Mouse (Mus musculus) stomach, embryonic 15.5 days (tissue): Measurements from ENCODE around the gene Nat8f4. TPM values are rescaled to one million over a fixed set of nuclear protein-coding genes. Genes with fewer than 3 reads are reported as not detected.
"Not testable (repeated sequence)": the region's sequence is repeated elsewhere in the genome, so short reads cannot be mapped to it uniquely, and the experiment has no call there.

Experiments used
- ATAC-seq: fragments of 200-750 bp; cut with Nextera tagmentation; 2 replicates; pipeline ENCODE4 v1.8.0; 2017; ENCODE audit warnings: low read depth, moderate number of reproducible peaks, moderate TSS enrichment; ENCODE audit not compliant: insufficient read depth, low FRiP score
- H3K27ac ChIP-seq: fragments of 300-500 bp; sonication (generic); 2 replicates; pipeline ENCODE4 v1.5.1; 2015; ENCODE audit warnings: mild to moderate bottlenecking, inconsistent platforms
- H3K27me3 ChIP-seq: fragments of 300-500 bp; sonication (generic); replicated peaks from 2 replicates; pipeline ENCODE4 v1.6.1; 2015; ENCODE audit warnings: inconsistent platforms
- H3K36me3 ChIP-seq: fragments of 300-500 bp; sonication (generic); 2 replicates; pipeline ENCODE4 v1.6.1; 2015; ENCODE audit warnings: inconsistent platforms
- H3K4me1 ChIP-seq: fragments of 300-500 bp; sonication (generic); 2 replicates; pipeline ENCODE4 v1.6.1; 2015; ENCODE audit warnings: inconsistent platforms
- H3K4me2 ChIP-seq: fragments of 300-500 bp; sonication (generic); 2 replicates; pipeline ENCODE4 v1.6.1; 2015; ENCODE audit warnings: mild to moderate bottlenecking, inconsistent platforms
- H3K4me3 ChIP-seq: fragments of 300-500 bp; sonication (generic); replicated peaks from 2 replicates; pipeline ENCODE4 v1.5.1; 2015; ENCODE audit warnings: inconsistent platforms
- H3K9ac ChIP-seq: fragments of 300-500 bp; sonication (generic); 2 replicates; pipeline ENCODE4 v1.6.1; 2015; ENCODE audit warnings: inconsistent platforms
- H3K9me3 ChIP-seq: fragments of 300-500 bp; sonication (generic); 2 replicates; pipeline ENCODE4 v1.6.1; 2016; ENCODE audit warnings: inconsistent platforms
- WGBS: fragments of 180-500 bp; shearing (Covaris S2); methylation state at CpG from one replicate; pipeline ENCODE4 v1.1.7; 2015; 5-methylcytosine and 5-hydroxymethylcytosine counted together
- polyA plus RNA-seq: library from polyadenylated mRNA; unstranded; fragments of >200 nt; fragmentation: Nextera tagmentation; extraction: Ambion mirVana; gene quantifications from 2 replicates; pipeline ENCODE4 v1.2.1, GENCODE M21; 2015

The Nat8f4 gene
- polyA plus RNA-seq = 3.7 and 4.1 TPM in 2 replicates

DNA sequence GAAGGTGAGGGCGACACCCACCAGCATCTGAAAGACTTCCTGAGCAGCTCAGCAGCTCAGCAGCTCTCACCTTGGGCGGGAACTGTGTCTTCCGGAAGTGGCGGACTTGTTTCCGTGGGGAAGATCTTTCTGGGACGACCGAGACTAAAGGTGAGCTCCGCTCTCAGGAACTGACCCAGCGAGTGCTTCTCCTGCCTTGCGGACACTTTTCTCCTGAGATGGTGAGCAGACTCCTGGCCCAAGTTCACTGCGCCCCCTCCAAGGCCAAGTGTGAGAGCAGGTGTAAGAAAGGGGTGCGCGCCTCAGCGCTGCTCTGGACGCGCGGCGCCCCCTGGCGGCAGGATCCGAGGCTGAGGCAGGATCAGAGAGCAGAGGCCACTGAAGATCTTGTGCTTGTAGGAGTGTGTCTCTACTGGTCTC, at the start of gene Nat8f4:
Gene Nat8f4 (minus strand): TSS at position 243 of the 420 bp plus-strand sequence.
- H3K36me3 ChIP-seq, H3K9me3 ChIP-seq, H3K9ac ChIP-seq, H3K27ac ChIP-seq, H3K27me3 ChIP-seq, H3K4me1 ChIP-seq: not testable (repeated sequence)
- 11% methylated on average over 20 of the region's 20 CpGs for WGBS
- ATAC-seq = peak; percentile 74; the same call in 1 of the 2 replicates
- Histone ChIP-seq H3K4me3 (peak within 1 kb of the TSS; percentile 34), H3K4me2 (peak within 1 kb of the TSS; percentile 44)

DNA sequence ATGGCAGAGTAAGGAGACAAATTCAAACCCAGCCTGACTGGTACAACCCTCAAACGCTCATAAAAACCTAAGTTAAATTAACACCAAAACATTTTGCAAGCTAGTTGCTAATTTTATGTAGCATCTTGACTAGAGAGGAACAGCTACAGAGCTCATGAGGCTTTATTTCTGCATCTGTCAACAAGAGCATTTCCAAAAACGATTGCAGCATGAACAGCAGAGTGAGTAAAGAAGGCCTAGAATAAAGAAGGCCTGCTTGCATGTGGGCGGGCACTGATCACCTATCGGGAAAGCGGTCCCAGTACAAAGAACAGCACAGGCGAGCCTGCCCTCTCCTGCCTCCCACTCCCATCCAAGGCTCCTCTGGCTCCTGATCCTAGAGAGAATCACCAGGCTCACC, 43.9 kb upstream of the Nat8f4 start:
- Histone ChIP-seq H3K9me3 (no peaks in the 10 kb centered on the region), H3K4me2 (no peak overlapping the region), H3K4me3 (no peak overlapping the region), H3K27ac (no peak overlapping the region), H3K4me1 (no peaks in the 10 kb centered on the region), H3K9ac (no peak overlapping the region), H3K27me3 (no peaks in the 10 kb centered on the region), H3K36me3 (peaks cover 59% of the 10 kb centered on the region)
- ATAC-seq = no peak
- 86% methylated on average over 6 of the region's 6 CpGs for WGBS

DNA sequence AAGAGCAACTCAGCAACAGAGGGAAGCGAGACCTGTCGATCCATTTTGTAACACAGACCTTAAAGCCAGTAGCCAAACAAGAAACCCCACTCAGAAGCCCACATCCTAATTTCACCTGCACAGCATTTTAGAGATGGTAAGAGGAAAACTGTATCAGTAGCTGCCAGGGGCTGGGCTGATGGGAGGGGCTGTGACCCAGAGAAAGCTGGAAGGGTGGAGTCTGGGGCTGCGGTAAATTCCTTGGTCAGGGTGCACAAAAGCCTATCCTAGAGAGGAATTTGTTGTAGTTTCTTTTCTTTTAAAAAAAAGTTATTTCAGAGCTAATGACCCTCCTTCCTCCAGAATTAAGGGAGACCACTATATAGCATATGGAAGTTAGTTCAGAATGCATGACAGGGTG, 37.8 kb upstream of the Nat8f4 start:
- no peak overlapping the region for H3K27ac ChIP-seq
- H3K9ac ChIP-seq = no peak overlapping the region
- peaks cover 36% of the 10 kb centered on the region for H3K36me3 ChIP-seq
- H3K27me3 ChIP-seq = no peaks in the 10 kb centered on the region
- H3K4me3 ChIP-seq = no peak overlapping the region
- WGBS = 89% methylated on average over 3 of the region's 3 CpGs
- no peak overlapping the region for H3K4me2 ChIP-seq
- ATAC-seq = no peak
- no peaks in the 10 kb centered on the region for H3K9me3 ChIP-seq
- H3K4me1 ChIP-seq = 0 out of 2 replicates have a peak, but pooled peaks cover 1% of the 10 kb centered on the region

DNA sequence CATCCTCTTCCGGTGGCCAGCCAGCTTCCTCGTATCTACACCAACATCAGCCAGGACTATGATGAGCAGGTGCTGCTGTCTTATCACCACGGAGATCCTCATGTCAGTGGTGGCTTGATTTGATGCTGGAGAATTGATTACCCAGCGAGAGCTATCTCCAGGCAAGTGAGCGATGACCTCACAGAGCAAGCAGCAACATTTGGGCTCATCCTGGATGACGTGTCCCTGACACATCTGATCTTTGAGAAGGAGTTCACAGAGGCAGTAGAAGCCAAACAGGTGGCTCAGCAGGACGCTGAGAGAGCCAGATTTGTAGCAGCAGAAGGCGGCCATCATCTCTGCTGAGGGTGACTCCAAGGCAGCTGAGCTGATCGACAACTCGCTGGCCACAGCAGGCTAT, 34.0 kb upstream of the Nat8f4 start:
- 70% methylated on average over 10 of the region's 10 CpGs for WGBS
- H3K9me3 ChIP-seq = no peaks in the 10 kb centered on the region

DNA sequence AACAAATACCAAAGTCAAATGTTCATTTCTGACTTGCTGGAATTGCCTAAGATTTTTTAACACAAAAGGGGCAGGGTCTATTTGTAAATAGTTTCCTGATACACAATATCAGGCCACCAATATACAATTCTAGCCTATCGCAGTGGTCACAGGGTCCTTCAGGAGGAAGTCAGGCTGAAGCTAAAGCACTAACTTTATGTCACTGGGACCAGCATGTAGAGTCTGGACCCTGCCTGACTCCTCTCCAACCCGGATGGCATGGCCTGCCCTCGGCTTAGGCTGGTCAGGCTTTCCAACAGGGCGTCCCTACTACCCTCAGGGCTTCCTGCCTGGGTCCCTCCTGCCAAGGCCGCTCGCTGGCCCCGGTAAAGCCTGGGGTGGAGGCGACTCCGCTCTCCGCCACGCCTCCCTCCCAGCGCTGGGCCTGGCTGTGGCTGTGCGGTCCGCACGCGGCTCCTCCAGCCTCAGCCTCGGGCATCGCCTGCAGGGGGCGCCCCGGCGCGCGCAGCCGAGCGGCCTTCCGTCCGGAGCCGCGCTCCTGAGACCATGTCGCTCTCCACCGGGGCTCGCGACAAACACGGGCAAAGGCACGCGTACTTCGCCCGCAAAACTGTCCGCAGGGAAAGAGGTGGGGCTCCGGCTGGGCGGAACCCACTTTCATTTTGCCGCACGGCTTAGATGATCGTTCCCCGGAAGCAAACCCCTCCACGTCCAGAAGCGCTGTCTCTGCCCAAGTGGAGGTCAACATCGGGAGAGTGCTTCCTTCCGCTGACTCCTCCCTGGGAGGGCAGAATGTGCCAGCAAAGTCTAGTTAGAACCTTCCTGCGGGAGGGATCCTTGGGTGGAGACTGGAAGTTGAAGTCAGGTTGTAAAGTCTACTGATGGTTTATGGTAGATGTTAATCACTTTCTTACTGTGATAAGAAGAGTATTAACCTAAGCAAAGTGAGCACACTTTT, 32.1 kb upstream of the Nat8f4 start:
- H3K9ac ChIP-seq = peak overlapping the region; percentile 50; the same call in 1 of the 2 replicates
- H3K4me2 ChIP-seq = peak overlapping the region; percentile 69
- peak; percentile 97 for ATAC-seq
- peak overlapping the region; percentile 63 for H3K27ac ChIP-seq
- WGBS = 2% methylated on average over 38 of the region's 50 CpGs
- not testable (repeated sequence) for H3K27me3 ChIP-seq, H3K9me3 ChIP-seq, H3K4me1 ChIP-seq, H3K36me3 ChIP-seq
- H3K4me3 ChIP-seq = peak overlapping the region; percentile 54

More for the DNA sequence above, 34.0 kb upstream of the Nat8f4 start:
- Histone ChIP-seq H3K36me3 (peaks cover 9% of the 10 kb centered on the region; the same call in 1 of the 2 replicates), H3K4me2 (no peak overlapping the region), H3K27me3 (no peaks in the 10 kb centered on the region), H3K9ac (no peak overlapping the region), H3K4me1 (0 out of 2 replicates have a peak, but pooled peaks cover 6% of the 10 kb centered on the region), H3K4me3 (no peak overlapping the region), H3K27ac (no peak overlapping the region)
- ATAC-seq = no peak

DNA sequence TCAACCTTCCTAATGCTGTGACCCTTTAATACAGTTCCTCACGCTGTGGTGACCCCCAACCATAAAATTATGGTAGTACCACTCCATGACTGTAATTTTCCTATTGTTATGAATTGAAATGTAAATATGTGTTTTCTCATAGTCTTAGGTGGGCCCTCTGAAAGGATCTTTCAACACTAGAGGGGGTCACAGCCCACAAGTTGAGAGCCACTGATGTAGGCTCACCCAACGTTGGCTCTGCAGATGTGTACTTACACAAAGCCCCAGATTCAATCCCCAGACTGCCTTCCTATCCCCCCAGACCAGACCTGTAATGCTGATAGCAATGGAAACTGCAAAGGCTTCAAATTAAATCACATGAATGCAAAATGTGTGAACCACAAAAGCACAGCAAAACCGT, 31.0 kb upstream of the Nat8f4 start:
- ATAC-seq = no peak

DNA sequence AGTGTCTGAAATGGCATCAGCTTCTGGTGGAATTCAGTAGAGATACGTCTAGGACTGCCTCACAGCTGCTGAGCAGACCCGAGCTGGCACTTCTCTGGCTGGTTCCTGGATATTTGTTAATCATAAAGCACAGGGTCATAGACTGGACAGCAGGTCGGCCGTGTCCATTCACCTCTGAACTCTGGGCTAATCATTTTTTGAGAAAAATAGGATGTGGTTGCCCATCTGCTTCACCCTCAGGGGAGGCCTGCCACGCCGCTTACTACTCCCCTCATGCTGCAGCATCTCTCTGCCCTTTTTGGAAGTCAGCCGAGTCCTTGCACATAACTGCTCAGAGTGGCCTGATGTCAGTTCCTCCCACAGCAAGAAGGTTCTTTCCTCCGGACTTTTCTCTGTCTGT, 29.4 kb upstream of the Nat8f4 start:
- WGBS = 79% methylated on average over 8 of the region's 8 CpGs
- H3K9me3 ChIP-seq = no peaks in the 10 kb centered on the region
- no peak for ATAC-seq

More for the DNA sequence above, 31.0 kb upstream of the Nat8f4 start:
- no peaks in the 10 kb centered on the region for H3K27me3 ChIP-seq
- H3K4me2 ChIP-seq = no peak overlapping the region
- H3K4me3 ChIP-seq = no peak overlapping the region
- no peak overlapping the region for H3K9ac ChIP-seq
- H3K4me1 ChIP-seq = 0 out of 2 replicates have a peak, but pooled peaks cover 6% of the 10 kb centered on the region
- H3K9me3 ChIP-seq = no peaks in the 10 kb centered on the region
- no peaks in the 10 kb centered on the region for H3K36me3 ChIP-seq
- no peak overlapping the region for H3K27ac ChIP-seq
- WGBS = 62% methylated on average over 3 of the region's 3 CpGs

DNA sequence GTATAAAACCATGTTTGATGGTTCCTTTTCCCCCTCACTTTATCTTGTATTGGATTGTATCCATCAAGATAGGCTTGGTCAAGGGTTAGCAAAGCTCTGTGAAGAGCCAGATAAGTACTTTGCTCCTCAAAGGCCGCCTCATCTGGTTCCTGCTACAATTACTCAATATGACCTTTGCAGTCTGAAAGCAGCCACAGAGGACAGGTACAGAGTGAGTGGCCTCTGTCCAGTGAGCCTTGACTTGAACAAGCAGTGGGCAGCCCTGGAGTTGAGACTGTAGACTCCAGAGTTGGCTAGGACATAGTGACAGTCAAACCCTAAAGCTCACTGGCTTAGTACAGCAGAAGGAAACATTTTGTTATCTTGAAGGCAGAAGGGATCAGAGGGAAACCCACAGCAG, 24.6 kb upstream of the Nat8f4 start:
- no peak for ATAC-seq
- H3K4me1 ChIP-seq = no peaks in the 10 kb centered on the region
- H3K9ac ChIP-seq = no peak overlapping the region
- H3K27ac ChIP-seq = no peak overlapping the region
- no peaks in the 10 kb centered on the region for H3K9me3 ChIP-seq
- no peaks in the 10 kb centered on the region for H3K27me3 ChIP-seq
- H3K36me3 ChIP-seq = peaks cover 27% of the 10 kb centered on the region
- 72% methylated on average over 1 of the region's 1 CpGs for WGBS
- H3K4me2 ChIP-seq = no peak overlapping the region
- H3K4me3 ChIP-seq = no peak overlapping the region

More for the DNA sequence above, 29.4 kb upstream of the Nat8f4 start:
- Histone ChIP-seq H3K9ac (no peak overlapping the region), H3K27ac (no peak overlapping the region), H3K36me3 (no peaks in the 10 kb centered on the region), H3K4me3 (no peak overlapping the region), H3K4me2 (no peak overlapping the region), H3K27me3 (no peaks in the 10 kb centered on the region), H3K4me1 (0 out of 2 replicates have a peak, but pooled peaks cover 6% of the 10 kb centered on the region)

DNA sequence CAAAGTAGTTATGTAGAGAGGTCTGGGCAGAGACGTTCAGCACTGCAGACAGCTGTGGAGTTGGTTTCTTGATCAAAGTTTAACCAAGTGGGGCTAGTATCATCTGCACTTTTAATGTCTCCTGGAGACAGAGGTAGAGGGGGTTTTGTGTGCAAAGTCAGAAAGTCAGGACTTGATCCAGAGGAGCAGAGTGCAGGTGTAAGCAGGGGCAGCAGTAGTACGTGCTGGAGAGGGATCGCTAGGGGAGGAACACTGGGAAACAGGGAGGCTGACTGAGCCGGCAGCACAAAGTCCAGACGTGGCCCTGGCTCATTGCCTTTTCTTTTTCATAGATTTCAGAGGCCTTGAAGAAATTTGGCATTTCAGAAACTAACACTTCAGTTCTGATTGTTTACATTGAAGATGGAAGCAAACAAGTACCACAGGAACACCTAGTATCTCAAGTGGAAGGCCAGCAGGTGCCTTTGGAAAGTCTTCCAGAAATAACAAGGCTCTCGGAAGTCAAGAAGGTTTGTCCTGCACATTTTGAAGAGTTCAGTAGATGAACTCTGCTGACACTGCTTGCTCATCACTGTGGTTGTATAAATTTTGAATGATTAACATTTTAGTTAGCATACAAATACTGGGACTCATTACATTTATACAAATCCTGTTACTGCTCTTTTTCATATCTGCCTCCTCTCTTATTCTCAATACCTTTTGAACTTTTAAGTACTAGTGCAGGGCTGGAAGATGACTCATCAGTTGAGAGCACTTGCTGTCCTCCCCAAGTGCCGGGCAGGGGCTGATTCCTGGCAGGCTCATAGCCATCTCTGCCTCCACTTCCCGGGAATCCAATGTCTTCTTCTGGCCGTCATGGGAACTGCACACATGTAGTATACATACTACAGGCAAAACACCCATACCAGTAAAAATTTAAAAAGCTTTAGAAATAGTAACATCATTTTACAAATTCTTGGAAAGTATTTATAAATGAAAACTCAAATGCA, 23.1 kb upstream of the Nat8f4 start:
- H3K4me3 ChIP-seq = no peak overlapping the region
- H3K27me3 ChIP-seq = no peaks in the 10 kb centered on the region
- H3K27ac ChIP-seq = no peak overlapping the region
- H3K4me2 ChIP-seq = no peak overlapping the region
- ATAC-seq = no peak
- H3K9me3 ChIP-seq = no peaks in the 10 kb centered on the region
- H3K9ac ChIP-seq = no peak overlapping the region
- WGBS = 90% methylated on average over 9 of the region's 9 CpGs
- no peaks in the 10 kb centered on the region for H3K4me1 ChIP-seq
- peaks cover 30% of the 10 kb centered on the region for H3K36me3 ChIP-seq

DNA sequence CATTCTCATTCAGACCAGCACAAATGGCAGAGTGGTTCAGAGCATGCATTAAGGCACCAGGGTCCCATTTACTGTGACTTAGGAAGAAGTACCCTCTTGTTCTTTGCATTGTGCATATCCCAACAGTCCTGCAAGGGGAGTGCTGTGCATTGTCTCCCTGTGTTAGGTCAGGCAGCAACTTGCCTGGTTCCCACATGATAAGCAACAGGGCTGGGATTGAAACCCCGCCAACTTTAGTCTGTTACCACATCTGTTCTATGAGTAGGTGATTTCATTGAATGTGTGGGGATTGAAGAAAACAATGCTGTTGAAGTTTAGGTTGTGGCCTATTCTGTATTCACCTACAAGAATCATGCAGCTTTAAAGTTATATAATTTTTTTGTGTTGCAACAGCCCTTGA, 22.0 kb upstream of the Nat8f4 start:
- H3K4me3 ChIP-seq = no peak overlapping the region
- no peak overlapping the region for H3K4me2 ChIP-seq
- H3K9me3 ChIP-seq = no peaks in the 10 kb centered on the region
- H3K9ac ChIP-seq = no peak overlapping the region
- H3K4me1 ChIP-seq = no peaks in the 10 kb centered on the region
- WGBS = 83% methylated on average over 1 of the region's 1 CpGs
- peaks cover 35% of the 10 kb centered on the region for H3K36me3 ChIP-seq
- H3K27ac ChIP-seq = no peak overlapping the region
- ATAC-seq = no peak
- no peaks in the 10 kb centered on the region for H3K27me3 ChIP-seq

DNA sequence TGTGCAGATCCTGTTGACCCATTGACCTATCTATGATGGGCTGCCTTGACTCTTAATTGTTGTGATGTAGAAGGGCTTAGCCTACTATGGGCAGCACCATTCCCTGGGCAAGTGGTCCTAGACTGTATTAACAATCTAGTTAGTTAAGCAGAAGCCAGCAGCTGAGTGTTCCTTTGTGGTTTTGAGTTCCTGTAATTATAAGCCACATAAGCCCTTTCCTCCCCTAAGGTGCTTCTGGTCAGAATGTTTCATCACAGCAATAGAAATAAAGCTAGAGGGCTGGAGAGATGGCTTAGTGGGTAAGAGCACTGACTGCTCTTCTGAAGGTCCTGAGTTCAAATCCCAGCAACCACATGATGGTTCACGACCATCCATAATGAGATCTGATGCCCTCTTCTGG, 19.0 kb upstream of the Nat8f4 start:
- ATAC-seq = no peak
- 93% methylated on average over 1 of the region's 1 CpGs for WGBS
- Histone ChIP-seq H3K9ac (no peak overlapping the region), H3K36me3 (peaks cover 35% of the 10 kb centered on the region), H3K27me3 (no peaks in the 10 kb centered on the region), H3K4me2 (no peak overlapping the region), H3K4me1 (no peaks in the 10 kb centered on the region), H3K9me3 (no peaks in the 10 kb centered on the region), H3K4me3 (no peak overlapping the region), H3K27ac (no peak overlapping the region)
